Mouse (Mus musculus) hindlimb bud, embryonic 11.5 days (tissue): Measurements from ENCODE around the gene Hipk1.

Experiments
- DNase-seq: peaks from one replicate; pipeline ENCODE4 v3.0.0-alpha.2; 2012; ENCODE audit warnings: low read depth, low spot score; ENCODE audit errors: extremely low spot score

The Hipk1 gene

DNA sequence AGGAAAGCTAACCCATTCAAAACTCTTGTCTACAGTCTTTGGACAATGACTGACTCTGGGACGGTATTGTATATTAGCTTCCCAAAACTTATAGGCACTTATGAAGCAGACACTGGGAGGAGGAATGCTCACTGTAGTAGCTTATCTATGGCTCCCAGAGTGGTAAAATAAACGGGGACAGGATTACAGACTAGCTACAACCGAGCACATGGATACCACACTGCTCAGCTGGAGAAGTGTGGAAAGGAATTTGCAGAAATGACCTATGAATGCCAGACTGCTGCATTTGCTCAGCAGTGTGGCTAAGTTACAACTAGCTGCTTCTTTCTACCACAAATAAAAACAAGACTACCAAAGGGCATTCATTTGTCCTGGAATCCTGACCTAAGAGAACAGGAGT, 36.0 kb downstream of the Hipk1 start:
- no peak for DNase-seq

DNA sequence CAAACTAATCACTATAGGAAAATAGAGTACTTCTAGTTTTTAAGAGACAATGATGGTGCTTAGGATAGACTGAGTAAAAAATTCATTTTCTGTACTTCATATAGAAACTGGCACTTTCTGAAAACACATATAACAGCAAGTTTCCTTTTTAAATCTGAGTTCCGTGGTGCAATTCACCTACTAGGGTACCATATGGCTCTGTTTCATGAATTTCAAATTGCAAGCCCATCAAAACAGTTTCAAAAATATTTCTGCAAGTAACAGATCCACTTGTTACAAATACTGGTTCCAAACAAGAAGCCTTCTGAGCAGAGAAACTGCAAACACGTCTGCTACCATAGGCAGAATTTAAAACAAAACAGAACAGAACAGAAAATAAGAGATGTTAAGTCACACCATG, 39.8 kb downstream of the Hipk1 start:
- no peak for DNase-seq

DNA sequence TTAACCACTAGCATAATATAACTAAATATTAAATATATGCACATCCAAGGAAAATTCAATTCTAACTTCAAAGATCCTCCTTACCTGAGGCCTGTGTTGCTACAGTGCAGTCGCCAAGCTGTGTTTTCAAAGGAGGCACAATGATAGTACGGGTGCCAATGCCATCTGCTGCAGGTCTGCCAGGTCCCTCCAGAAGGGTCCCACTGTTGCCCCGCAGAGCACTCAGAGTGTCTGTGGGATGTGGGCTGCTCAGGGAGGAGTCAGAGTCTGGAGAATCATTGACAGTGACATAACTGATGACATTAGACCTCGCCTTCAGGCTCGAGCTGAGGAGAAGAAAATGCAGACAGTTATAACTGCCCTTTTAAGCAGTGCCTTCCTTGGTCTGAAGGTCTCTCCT, 44.7 kb downstream of the Hipk1 start:
- DNase-seq: no peak

DNA sequence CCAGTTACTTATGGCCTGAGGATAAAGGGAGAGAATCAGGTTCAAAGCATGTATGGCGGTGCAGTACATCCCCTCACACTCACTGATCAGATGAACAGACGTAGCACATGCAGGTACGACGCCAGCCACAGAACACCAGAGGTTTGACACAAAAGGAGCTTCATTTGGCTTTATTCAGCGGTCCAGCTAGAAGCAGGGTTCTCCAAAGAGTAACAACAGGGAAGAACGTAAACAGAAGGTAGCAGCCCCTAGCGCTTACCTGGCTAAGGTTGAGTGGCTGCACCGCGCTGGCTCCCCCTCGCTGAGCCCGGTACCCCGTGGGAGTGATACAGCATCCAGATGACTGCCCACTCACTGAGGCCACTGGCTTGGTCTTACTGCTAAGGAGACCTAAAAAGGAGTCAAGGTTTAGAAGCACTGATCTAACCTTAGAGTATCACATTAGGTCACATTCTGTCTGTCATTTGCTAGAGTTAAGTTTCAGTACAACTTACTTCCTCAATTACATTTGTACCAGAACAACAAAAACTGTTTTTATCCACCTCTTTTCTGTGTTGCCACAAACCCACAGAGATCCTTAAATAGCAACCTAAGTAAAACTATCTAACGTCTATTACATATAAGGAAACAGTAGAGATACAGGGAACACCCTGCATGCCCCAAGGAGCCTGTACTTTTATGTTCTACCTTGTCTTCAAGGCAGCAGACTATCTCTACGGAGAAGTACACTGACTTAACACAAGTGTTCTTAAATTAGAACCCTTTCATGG, 46.2 kb downstream of the Hipk1 start:
- no peak for DNase-seq

GRCm38 (mm10) chr3:103743208-103743607, 48.2 kb downstream of the Hipk1 start:
- no peak for DNase-seq

- no peak for DNase-seq
Measured at GRCm38 (mm10) chr3:103740342-103740741, 51.0 kb downstream of the Hipk1 start.

GRCm38 (mm10) chr3:103739329-103739728, 52.0 kb downstream of the Hipk1 start, which contains the start of gene Gm10964:
Gene Gm10964 (plus strand): TSS chr3:103739366.
- DNase-seq: no peak

- DNase-seq: peak; percentile 88
Measured at GRCm38 (mm10) chr3:103737778-103738571, 53.4 kb downstream of the Hipk1 start, which contains the start of gene Olfml3. Gene Olfml3 (minus strand): TSS chr3:103738001.

GRCm38 (mm10) chr3:103737061-103737754, 54.2 kb downstream of the Hipk1 start:
- DNase-seq: no peak

- DNase-seq: no peak
Measured at GRCm38 (mm10) chr3:103735776-103736600, 55.4 kb downstream of the Hipk1 start.

DNA sequence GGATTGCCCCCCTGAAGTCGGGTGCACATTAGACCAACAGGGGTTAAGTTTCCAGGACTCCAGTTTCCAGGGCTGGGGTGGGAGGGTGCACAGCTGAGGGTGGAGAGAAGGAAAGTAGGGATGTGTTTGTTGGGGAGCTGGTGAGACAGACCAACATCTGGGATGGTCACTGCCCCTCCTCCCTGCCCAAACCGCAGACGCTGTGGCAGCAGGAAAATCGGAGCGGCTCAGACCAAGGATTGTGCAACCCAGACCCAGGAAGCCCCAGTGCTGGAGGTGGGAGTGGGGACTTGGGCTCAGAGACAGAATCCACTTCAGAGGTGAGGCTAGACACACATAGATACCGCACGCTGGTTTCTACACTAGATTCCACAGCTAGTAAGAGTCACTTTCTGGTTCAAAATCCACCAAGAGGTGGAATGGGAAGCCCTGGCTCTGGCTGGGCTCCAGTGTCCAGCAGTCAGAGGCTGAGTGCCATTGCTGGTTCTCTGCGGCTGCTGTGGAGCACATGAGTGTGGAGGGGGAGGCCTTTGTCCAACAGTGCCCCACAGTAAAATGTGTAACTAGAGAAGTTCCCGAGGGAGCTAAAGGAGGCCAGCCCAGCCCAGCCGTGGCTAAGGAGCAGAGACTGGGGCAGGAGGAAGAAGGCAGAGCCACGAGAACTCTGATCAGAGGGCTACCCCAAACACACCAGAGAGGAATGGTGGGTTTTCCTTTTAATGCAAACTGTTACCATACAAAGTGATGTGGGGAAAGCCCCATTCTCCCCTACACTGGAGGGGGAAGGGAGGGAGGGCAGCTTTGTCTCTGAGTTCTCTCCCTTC, 56.5 kb downstream of the Hipk1 start:
- no peak for DNase-seq

- DNase-seq: no peak
Measured at GRCm38 (mm10) chr3:103733799-103734695, 57.3 kb downstream of the Hipk1 start.

DNA sequence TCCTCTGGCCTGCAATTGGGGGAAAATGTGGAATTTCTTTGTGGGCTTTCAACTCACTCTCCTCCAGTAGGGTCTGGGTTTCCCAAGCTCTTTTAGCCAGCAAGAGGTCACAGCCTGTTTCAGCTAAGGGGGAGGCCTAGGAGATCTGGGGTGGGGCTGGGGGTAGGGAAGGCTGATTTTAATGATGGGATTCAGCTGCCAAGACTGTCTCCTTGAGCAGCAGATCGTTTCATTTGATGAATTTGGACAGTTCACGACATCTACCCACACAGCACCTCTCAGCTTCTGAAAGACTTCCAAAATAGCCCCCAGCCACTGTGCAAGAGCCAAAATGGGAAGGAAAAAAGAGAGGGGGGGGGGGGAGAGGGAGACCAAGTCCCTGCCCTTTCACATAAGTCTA, 58.2 kb downstream of the Hipk1 start:
- no peak for DNase-seq

GRCm38 (mm10) chr3:103732116-103732515, 59.2 kb downstream of the Hipk1 start:
- no peak for DNase-seq

DNA sequence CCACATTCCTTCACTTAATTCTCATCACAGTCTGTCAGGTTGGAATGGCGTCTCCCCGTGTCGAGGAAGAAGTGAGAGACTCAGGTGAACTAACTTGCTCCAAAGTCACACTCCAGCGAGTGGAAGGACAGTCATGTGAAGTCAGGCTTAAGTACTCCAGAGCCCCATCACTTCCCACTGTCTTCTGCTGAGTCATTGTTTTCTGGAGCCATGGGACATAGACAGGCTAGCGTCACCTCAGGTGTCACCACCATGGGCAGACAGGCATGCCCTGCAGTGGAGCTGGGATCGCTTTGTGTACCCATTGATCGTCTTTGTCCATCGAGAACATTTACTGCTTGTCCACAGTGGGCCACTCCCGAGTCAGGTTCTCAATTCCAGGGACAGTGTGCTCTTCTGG, 61.5 kb downstream of the Hipk1 start:
- no peak for DNase-seq

DNA sequence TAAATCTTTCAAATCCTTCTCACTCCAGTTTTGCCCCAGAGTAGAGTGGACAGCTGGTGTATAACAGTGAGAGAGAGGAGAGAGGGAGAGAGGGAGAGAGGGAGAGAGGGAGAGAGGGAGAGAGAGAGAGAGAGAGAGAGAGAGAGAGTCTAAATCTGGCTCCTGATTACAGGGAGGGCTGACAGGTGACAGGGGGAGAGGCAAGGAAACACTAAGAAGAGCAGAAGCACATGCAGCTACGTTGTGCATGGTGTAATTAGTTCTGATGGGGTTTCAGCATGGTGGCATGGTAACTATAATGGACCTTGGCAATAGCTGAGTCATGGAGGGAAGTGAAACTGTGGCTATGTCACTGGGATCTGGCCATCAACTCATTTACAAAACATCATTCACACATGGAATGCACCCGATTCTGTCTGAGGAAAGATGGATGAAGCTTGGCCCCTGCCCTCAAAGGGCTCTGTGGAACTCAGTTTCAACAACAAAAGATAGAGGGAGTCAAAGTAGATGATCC, 63.5 kb downstream of the Hipk1 start:
- DNase-seq: no peak

DNA sequence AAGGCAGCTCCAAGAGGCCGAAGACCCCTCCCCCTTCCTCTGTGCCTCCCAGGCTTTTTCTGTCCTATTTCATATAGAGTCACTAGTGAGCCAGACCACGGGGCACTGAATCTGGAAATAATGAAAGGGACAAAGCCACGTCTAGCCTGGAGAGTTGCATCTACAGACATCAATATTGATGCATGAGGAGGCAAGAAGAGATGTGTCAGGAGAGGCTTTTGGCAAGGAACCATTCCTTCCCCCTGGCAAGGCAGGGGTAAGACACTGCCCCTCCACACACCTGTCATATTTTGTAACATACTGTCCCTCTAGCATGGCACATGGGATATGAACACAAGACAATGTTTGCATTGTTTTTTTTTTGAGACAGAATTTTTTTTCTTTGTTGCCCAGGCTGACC, 64.7 kb downstream of the Hipk1 start:
- no peak for DNase-seq

DNA sequence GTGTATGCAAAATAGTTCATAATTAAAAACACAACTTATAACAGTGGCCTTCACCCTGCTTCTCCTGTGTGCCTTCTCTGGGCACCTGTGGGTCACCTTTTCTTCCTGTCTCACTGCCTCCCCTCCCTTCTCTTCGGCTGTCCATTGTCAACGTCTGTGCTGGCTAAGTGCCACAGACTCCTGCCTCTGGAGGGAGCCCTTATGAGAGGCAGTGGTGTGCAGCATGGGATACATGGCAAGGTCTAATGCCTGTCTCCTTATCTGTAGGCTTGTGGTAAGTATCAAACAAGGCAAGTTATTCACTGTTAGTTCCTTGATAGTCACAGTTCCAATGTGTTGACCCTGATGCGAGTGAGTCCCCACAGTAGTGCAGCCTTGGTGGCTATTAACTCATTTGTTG, 67.2 kb downstream of the Hipk1 start:
- DNase-seq: no peak

- DNase-seq: no peak
Measured at GRCm38 (mm10) chr3:103718728-103719127, 72.6 kb downstream of the Hipk1 start.
